Mouse (Mus musculus) kidney, postnatal 0 days (tissue): ENCODE results near the gene Utp3. TPM values are rescaled to one million over a fixed set of nuclear protein-coding genes. Genes with fewer than 3 reads are reported as not detected.

Experiments used
- ATAC-seq: fragments of 200-750 bp; cut with Nextera tagmentation; replicated peaks from 2 replicates; pipeline ENCODE4 v1.8.0; 2017; ENCODE audit warnings: low read depth, moderate number of reproducible peaks, moderate TSS enrichment, moderate library complexity; ENCODE audit not compliant: low FRiP score
- DNase-seq: peaks from one replicate; pipeline ENCODE4 v3.0.0-alpha.2; 2016; ENCODE audit warnings: low spot score
- H3K27ac ChIP-seq: fragments of 300-500 bp; sonication (generic); 2 replicates; pipeline ENCODE4 v1.5.1; 2014; ENCODE audit warnings: mild to moderate bottlenecking
- H3K27me3 ChIP-seq: fragments of 300-500 bp; sonication (generic); 2 replicates; pipeline ENCODE4 v1.6.1; 2014; ENCODE audit warnings: low read length, mixed read lengths; ENCODE audit not compliant: insufficient read depth
- H3K36me3 ChIP-seq: fragments of 300-500 bp; sonication (generic); 2 replicates; pipeline ENCODE4 v1.6.1; 2014; ENCODE audit warnings: low read length, mixed read lengths; ENCODE audit not compliant: insufficient read depth
- H3K4me1 ChIP-seq: fragments of 300-500 bp; sonication (generic); replicated peaks from 2 replicates; pipeline ENCODE4 v1.6.1; 2014; ENCODE audit warnings: antibody characterized with exemption, low read length, mixed read lengths; ENCODE audit not compliant: insufficient read depth
- H3K4me2 ChIP-seq: fragments of 300-500 bp; sonication (generic); 2 replicates; pipeline ENCODE4 v1.6.1; 2014; ENCODE audit warnings: mild to moderate bottlenecking, low read length, moderate library complexity, mixed read lengths
- H3K4me3 ChIP-seq: fragments of 300-500 bp; sonication (generic); replicated peaks from 2 replicates; pipeline ENCODE4 v1.5.1; 2014; ENCODE audit warnings: low read depth, low read length
- H3K9ac ChIP-seq: fragments of 300-500 bp; sonication (generic); 2 replicates; pipeline ENCODE4 v1.6.1; 2014; ENCODE audit warnings: low read depth, low read length
- H3K9me3 ChIP-seq: fragments of 300-500 bp; sonication (generic); replicated peaks from 2 replicates; pipeline ENCODE4 v1.6.1; 2016; ENCODE audit warnings: low read length, inconsistent platforms, mixed read lengths
- CTCF ChIP-seq: IDR thresholded peaks from 2 replicates; pipeline ENCODE4 v1.5.1; 2016; ENCODE audit warnings: antibody characterized with exemption, low read depth, mild to moderate bottlenecking, moderate library complexity
- WGBS: fragments of 180-500 bp; shearing (Covaris S2); extraction: QIAGEN DNeasy Blood & Tissue Kit; methylation state at CpG from one replicate; pipeline ENCODE4 v1.1.7; 2014; 5-methylcytosine and 5-hydroxymethylcytosine counted together
- polyA plus RNA-seq: library from polyadenylated mRNA; unstranded; fragments of >200 nt; fragmentation: Nextera tagmentation; extraction: Ambion mirVana; gene quantifications from 2 replicates; pipeline ENCODE4 v1.2.1, GENCODE M21; 2015

Utp3 gene
- polyA plus RNA-seq, 1 experiment from 2014 or later: 53.4 TPM

GRCm38 (mm10) chr5:88566034-88566841 lies 12.0 kb downstream of the Utp3 start:
- Histone ChIP-seq H3K4me2 (peak overlapping the region; percentile 86), H3K9me3 (no peaks in the 10 kb centered on the region), H3K9ac (peak overlapping the region; percentile 89), H3K4me3 (peak overlapping the region; percentile 88), H3K27me3 (no peaks in the 10 kb centered on the region), H3K36me3 (no peaks in the 10 kb centered on the region), H3K27ac (peak overlapping the region; percentile 93), H3K4me1 (peaks cover 3% of the 10 kb centered on the region; the same call in 1 of the 2 replicates)
- DNase-seq (no peak), ATAC-seq (no peak)
- no peak for TF ChIP-seq CTCF
- WGBS: 2% methylated on average over 14 of the region's 14 CpGs

GRCm38 (mm10) chr5:88569541-88569940 lies 15.3 kb downstream of the Utp3 start:
- 47% methylated on average over 3 of the region's 3 CpGs for WGBS
- DNase-seq: no peak
- TF ChIP-seq CTCF: no peak
- H3K4me3 ChIP-seq: no peak overlapping the region
- H3K4me2 ChIP-seq: no peak overlapping the region
- H3K27me3 ChIP-seq: no peaks in the 10 kb centered on the region
- no peak overlapping the region for H3K9ac ChIP-seq
- H3K27ac ChIP-seq: peak overlapping the region; percentile 66
- H3K9me3 ChIP-seq: no peaks in the 10 kb centered on the region
- 0 out of 2 replicates have a peak, but pooled peaks have one; percentile 20 for ATAC-seq
- H3K36me3 ChIP-seq: no peaks in the 10 kb centered on the region
- peaks cover 3% of the 10 kb centered on the region; the same call in 1 of the 2 replicates for H3K4me1 ChIP-seq

GRCm38 (mm10) chr5:88574829-88575228 lies 20.6 kb downstream of the Utp3 start:
- no peaks in the 10 kb centered on the region for H3K9me3 ChIP-seq
- H3K9ac ChIP-seq: no peak overlapping the region
- ATAC-seq: no peak
- H3K36me3 ChIP-seq: no peaks in the 10 kb centered on the region
- no peak overlapping the region for H3K27ac ChIP-seq
- H3K27me3 ChIP-seq: no peaks in the 10 kb centered on the region
- TF ChIP-seq CTCF: no peak
- H3K4me2 ChIP-seq: no peak overlapping the region
- no peak for DNase-seq
- WGBS: 86% methylated on average over 3 of the region's 3 CpGs
- H3K4me3 ChIP-seq: no peak overlapping the region
- peaks cover 4% of the 10 kb centered on the region; the same call in 1 of the 2 replicates for H3K4me1 ChIP-seq

DNA sequence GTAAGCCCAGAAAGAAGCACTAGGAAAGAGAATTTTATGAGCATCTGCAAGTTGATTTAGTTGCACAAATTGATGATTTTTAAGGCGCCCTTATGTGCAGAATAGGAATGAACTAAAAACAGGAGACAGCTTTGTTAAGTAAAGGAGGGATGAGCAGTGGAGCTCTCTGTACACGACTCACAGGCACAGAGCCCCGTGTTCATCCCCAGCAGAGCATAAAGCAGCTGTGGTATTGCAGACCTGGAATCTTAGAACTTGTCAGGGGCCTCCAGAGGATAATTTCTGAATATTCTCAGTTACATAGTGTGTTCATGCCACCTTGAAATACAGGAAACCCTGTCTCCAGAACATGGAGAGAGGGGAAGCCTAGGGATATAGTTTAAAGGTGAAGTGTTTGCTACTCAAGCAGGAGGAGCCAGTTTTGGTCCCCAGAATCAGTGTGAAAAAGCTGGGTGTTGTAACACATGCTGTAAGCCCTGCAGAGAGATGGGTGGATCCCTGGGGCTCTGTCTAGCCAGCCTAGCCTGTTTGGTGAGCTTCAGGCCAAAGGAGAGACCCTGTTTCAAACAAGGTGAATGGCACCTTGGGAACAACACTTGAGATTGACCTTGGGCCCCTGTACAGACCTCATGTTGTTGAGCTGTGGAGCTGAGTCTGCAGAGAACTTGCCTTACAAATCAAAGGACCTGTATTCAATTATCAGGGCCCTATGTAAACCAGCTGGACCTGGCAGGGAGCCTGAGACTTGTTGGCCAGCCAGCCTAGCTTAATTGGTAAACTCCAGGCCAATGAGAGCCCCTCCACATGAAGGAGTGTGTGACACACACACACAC lies 21.5 kb downstream of the Utp3 start:
- no peak for DNase-seq
- no peak for ATAC-seq
- H3K27ac ChIP-seq: no peak overlapping the region; the same call in 1 of the 2 replicates

GRCm38 (mm10) chr5:88580681-88581080 lies 26.4 kb downstream of the Utp3 start:
- 76% methylated on average over 10 of the region's 10 CpGs for WGBS
- H3K9ac ChIP-seq: no peak overlapping the region
- TF ChIP-seq CTCF: no peak

More for the DNA sequence above, 21.5 kb downstream of the Utp3 start:
- WGBS: 61% methylated on average over 3 of the region's 3 CpGs
- Histone ChIP-seq H3K4me3 (no peak overlapping the region), H3K36me3 (no peaks in the 10 kb centered on the region), H3K4me1 (peaks cover 4% of the 10 kb centered on the region; the same call in 1 of the 2 replicates), H3K27me3 (no peaks in the 10 kb centered on the region), H3K9ac (no peak overlapping the region), H3K9me3 (no peaks in the 10 kb centered on the region), H3K4me2 (no peak overlapping the region)
- TF ChIP-seq CTCF: no peak

DNA sequence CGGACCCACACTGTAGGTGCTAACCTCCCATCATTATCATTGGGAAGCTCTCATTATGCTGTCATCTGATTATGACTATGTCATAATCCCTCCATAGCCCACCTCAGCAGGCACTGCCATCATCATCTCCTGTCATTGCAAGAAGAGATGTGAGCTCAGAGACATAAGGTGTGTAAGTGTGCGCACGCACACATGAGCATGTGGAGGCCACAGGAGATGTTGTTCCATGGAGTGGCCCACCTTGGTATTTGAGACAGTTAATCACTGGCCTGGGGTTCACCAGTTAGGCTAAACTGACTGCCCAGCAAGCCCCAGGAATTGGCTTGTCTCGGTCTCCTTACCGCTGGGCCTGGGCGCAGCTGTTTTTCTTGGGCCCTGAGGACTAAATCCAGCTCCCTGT lies 27.1 kb downstream of the Utp3 start:
- TF ChIP-seq CTCF: no peak
- no peak for DNase-seq
- Histone ChIP-seq H3K36me3 (no peaks in the 10 kb centered on the region), H3K4me2 (no peak overlapping the region), H3K4me1 (peaks cover 3% of the 10 kb centered on the region), H3K9me3 (no peaks in the 10 kb centered on the region), H3K4me3 (no peak overlapping the region), H3K27me3 (no peaks in the 10 kb centered on the region), H3K27ac (no peak overlapping the region), H3K9ac (no peak overlapping the region)
- no peak for ATAC-seq
- 93% methylated on average over 6 of the region's 6 CpGs for WGBS

More at GRCm38 (mm10) chr5:88580681-88581080, 26.4 kb downstream of the Utp3 start:
- Histone ChIP-seq H3K4me3 (no peak overlapping the region), H3K9me3 (no peaks in the 10 kb centered on the region), H3K36me3 (no peaks in the 10 kb centered on the region), H3K27me3 (no peaks in the 10 kb centered on the region), H3K27ac (no peak overlapping the region), H3K4me2 (no peak overlapping the region), H3K4me1 (peaks cover 6% of the 10 kb centered on the region; the same call in 1 of the 2 replicates)
- DNase-seq (no peak), ATAC-seq (no peak)
